16 mouse cellular contexts compared by ENCODE assay signal in the genomic region with DNA sequence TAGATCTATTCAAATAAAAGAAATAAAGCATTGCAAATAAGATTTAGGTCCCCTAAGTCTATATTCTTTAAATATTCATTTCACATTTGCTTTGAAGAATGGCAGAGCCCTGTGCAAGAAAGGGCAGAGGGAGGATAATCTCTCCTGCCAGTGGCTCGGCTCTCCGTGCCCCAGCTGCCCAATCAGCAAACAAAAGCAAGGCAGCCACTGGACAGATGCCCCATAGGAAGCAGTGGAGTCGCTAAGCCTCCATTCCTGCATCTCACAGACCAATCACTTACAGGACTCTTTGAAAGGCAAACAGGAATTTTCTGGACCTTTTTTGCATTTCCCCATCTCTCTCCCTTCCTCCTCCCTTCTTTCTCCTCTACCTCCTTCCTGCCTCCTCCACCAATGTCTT. TPM values are rescaled to one million over a fixed set of nuclear protein-coding genes. Genes with fewer than 3 reads are reported as not detected.
A peak's percentile ranks its signal among the peaks of the same experiment; 100 is the strongest.
DNase-seq lines count a peak whose midpoint lies in the region; ATAC-seq lines count a peak whose summit lies in the region.
"Had no signal": no experiment of that assay in that cellular context is flagged by ENCODE, and none has a peak within 500 bp of the region (broad histone marks: within the 10 kb centered on the region; RNA-seq: fewer than 3 reads in every experiment).

No protein-coding gene starts in this region.

- H3K27ac ChIP-seq in neural tube, embryonic 13.5 days (replicated peaks) = peak overlapping the region; percentile 52
- no peak overlapping the region; the same call in 1 of the 2 replicates for H3K27ac ChIP-seq in neural tube, embryonic 15.5 days (replicated peaks)
- H3K27ac ChIP-seq in hindbrain, embryonic 15.5 days (replicated peaks) = peak overlapping the region; percentile 0; the same call in 1 of the 2 replicates
- peak overlapping the region; percentile 33 for H3K27ac ChIP-seq in midbrain, embryonic 14.5 days (replicated peaks; ENCODE audit: low read depth, low read length)
- H3K27ac ChIP-seq: limb, embryonic 13.5 days; liver, embryonic 13.5 days had no signal

- peak; percentile 58 for DNase-seq in midbrain, embryonic 14.5 days
- DNase-seq in lung, postnatal 4 days = no peak
- DNase-seq in urinary bladder, postnatal 36 days (ENCODE audit: low spot score in 2 of 2) = no peak
- no peak for DNase-seq in lung, postnatal 10 days
- DNase-seq: cerebellum, adult 8-10 months; heart, adult 18-20 months; heart, postnatal 36 days; layer of hippocampus, postnatal 36 days; liver, embryonic 13.5 days; lung, embryonic 14.5 days; thymus, postnatal 14 days had no signal

- H3K9me3 ChIP-seq in neural tube, embryonic 13.5 days = no peaks in the 10 kb centered on the region
- H3K9me3 ChIP-seq in neural tube, embryonic 15.5 days (replicated peaks) = no peaks in the 10 kb centered on the region
- no peaks in the 10 kb centered on the region for H3K9me3 ChIP-seq in hindbrain, embryonic 15.5 days
- H3K9me3 ChIP-seq in midbrain, embryonic 14.5 days (ENCODE audit: control insufficient read depth, low read length) = no peaks in the 10 kb centered on the region
- H3K9me3 ChIP-seq: limb, embryonic 13.5 days; liver, embryonic 13.5 days had no signal

- 15% methylated on average over 3 of the region's 3 CpGs for WGBS in neural tube, embryonic 13.5 days
- WGBS in neural tube, embryonic 15.5 days = 28% methylated on average over 3 of the region's 3 CpGs
- 22% methylated on average over 3 of the region's 3 CpGs for WGBS in hindbrain, embryonic 15.5 days
- 4% methylated on average over 3 of the region's 3 CpGs for WGBS in midbrain, embryonic 14.5 days

- no peaks in the 10 kb centered on the region for H3K36me3 ChIP-seq in neural tube, embryonic 13.5 days
- no peaks in the 10 kb centered on the region for H3K36me3 ChIP-seq in neural tube, embryonic 15.5 days
- no peaks in the 10 kb centered on the region for H3K36me3 ChIP-seq in hindbrain, embryonic 15.5 days
- H3K36me3 ChIP-seq in midbrain, embryonic 14.5 days (ENCODE audit: control insufficient read depth, insufficient read depth, low read length) = no peaks in the 10 kb centered on the region
- H3K36me3 ChIP-seq: limb, embryonic 13.5 days; liver, embryonic 13.5 days had no signal

- ATAC-seq in neural tube, embryonic 13.5 days (ENCODE audit: low read depth) = no peak
- no peak for ATAC-seq in neural tube, embryonic 15.5 days (ENCODE audit: low FRiP score)
- peak; percentile 60; the same call in 1 of the 2 replicates for ATAC-seq in hindbrain, embryonic 15.5 days (ENCODE audit: low FRiP score, low read depth)
- peak; percentile 43; the same call in 1 of the 2 replicates for ATAC-seq in midbrain, embryonic 14.5 days (ENCODE audit: low FRiP score, low TSS enrichment)
- ATAC-seq: intestine, postnatal 0 days had no signal

- H3K4me3 ChIP-seq in neural tube, embryonic 13.5 days = no peak overlapping the region
- H3K4me3 ChIP-seq in neural tube, embryonic 15.5 days (replicated peaks) = no peak overlapping the region
- no peak overlapping the region for H3K4me3 ChIP-seq in hindbrain, embryonic 15.5 days
- no peak overlapping the region for H3K4me3 ChIP-seq in midbrain, embryonic 14.5 days (replicated peaks; ENCODE audit: low read depth, low read length)
- H3K4me3 ChIP-seq: limb, embryonic 13.5 days; liver, embryonic 13.5 days had no signal

- no peak overlapping the region for H3K4me2 ChIP-seq in neural tube, embryonic 13.5 days
- H3K4me2 ChIP-seq in neural tube, embryonic 15.5 days = no peak overlapping the region
- no peak overlapping the region for H3K4me2 ChIP-seq in hindbrain, embryonic 15.5 days
- no peak overlapping the region for H3K4me2 ChIP-seq in midbrain, embryonic 14.5 days (ENCODE audit: low read length)
- H3K4me2 ChIP-seq: limb, embryonic 13.5 days; liver, embryonic 13.5 days; lung, embryonic 14.5 days had no signal

- H3K27me3 ChIP-seq in neural tube, embryonic 13.5 days = no peaks in the 10 kb centered on the region; the same call in 1 of the 2 replicates
- no peaks in the 10 kb centered on the region for H3K27me3 ChIP-seq in neural tube, embryonic 15.5 days (replicated peaks)
- no peaks in the 10 kb centered on the region for H3K27me3 ChIP-seq in hindbrain, embryonic 15.5 days
- H3K27me3 ChIP-seq in midbrain, embryonic 14.5 days (ENCODE audit: control insufficient read depth, insufficient read depth, low read length) = no peaks in the 10 kb centered on the region; the same call in 1 of the 2 replicates
- H3K27me3 ChIP-seq: liver, embryonic 13.5 days had no signal

- H3K9ac ChIP-seq in neural tube, embryonic 13.5 days = 0 out of 2 replicates have a peak overlapping the region, but pooled peaks have one; percentile 31
- no peak overlapping the region for H3K9ac ChIP-seq in neural tube, embryonic 15.5 days (replicated peaks)
- H3K9ac ChIP-seq in hindbrain, embryonic 15.5 days = no peak overlapping the region
- no peak overlapping the region for H3K9ac ChIP-seq in midbrain, embryonic 14.5 days (replicated peaks; ENCODE audit: low read length)
- H3K9ac ChIP-seq: limb, embryonic 13.5 days; liver, embryonic 13.5 days; lung, embryonic 14.5 days had no signal

- H3K4me1 ChIP-seq in neural tube, embryonic 13.5 days (replicated peaks) = peaks cover 14% of the 10 kb centered on the region
- H3K4me1 ChIP-seq in neural tube, embryonic 15.5 days = peaks cover 8% of the 10 kb centered on the region
- H3K4me1 ChIP-seq in hindbrain, embryonic 15.5 days (replicated peaks) = peaks cover 10% of the 10 kb centered on the region
- H3K4me1 ChIP-seq in midbrain, embryonic 14.5 days (ENCODE audit: control insufficient read depth, insufficient read depth, low read length) = peaks cover 6% of the 10 kb centered on the region; the same call in 1 of the 2 replicates
- H3K4me1 ChIP-seq: limb, embryonic 13.5 days; liver, embryonic 13.5 days had no signal

RNA-seq across cellular contexts. Expression of a gene that starts 17.0 kb away (rescaled TPM):
- polyA plus RNA-seq in neural tube, embryonic 13.5 days (2015; fragmentation: Nextera tagmentation; extraction: Ambion mirVana) = 31.5 and 33.6 TPM in 2 replicates
- polyA plus RNA-seq in neural tube, embryonic 15.5 days (2015; fragmentation: Nextera tagmentation; extraction: Ambion mirVana) = 33.1 and 43.4 TPM in 2 replicates
- polyA plus RNA-seq in hindbrain, embryonic 15.5 days (2015; fragmentation: Nextera tagmentation; extraction: Ambion mirVana) = 54.6 and 58.9 TPM in 2 replicates
- 58.7 and 61.2 TPM in 2 replicates for polyA plus RNA-seq in midbrain, embryonic 14.5 days (2014; fragmentation: Nextera tagmentation; extraction: Ambion mirVana)

Comparison
In these comparisons a context has a peak if more than half of its experiments do, and no peak if none do; other contexts are left out.
1. ATAC-seq: peak in hindbrain, embryonic 15.5 days (single experiment) and midbrain, embryonic 14.5 days (single experiment); none in neural tube, embryonic 13.5 days (single experiment) and neural tube, embryonic 15.5 days (single experiment).